21 mouse cellular contexts compared by ENCODE assay signal in genomic region chr3:8006273-8006672, GRCm38 (mm10).
DNase-seq lines count a peak whose midpoint lies in the region; ATAC-seq and TF ChIP-seq lines count a peak whose summit lies in the region.
"Had no signal": no experiment of that assay in that cellular context is flagged by ENCODE, and none has a peak within 500 bp of the region (broad histone marks: within the 10 kb centered on the region; RNA-seq: fewer than 3 reads in every experiment).

No protein-coding gene starts in this region.

- intact Hi-C loops in gastrocnemius, postnatal 14 days (cut with DNase I; ENCODE audit: low total_unique reads), result no loop called here

- TF ChIP-seq CTCF in intestine, postnatal 0 days (IDR thresholded peaks at IDR 0.05; ENCODE audit: low read depth), result no peak
- TF ChIP-seq CTCF in thymus, adult 2 months (IDR thresholded peaks at IDR 0.05; ENCODE audit: borderline replicate concordance, control insufficient read depth, extremely low read depth, insufficient read depth, low read length, poor library complexity), result no peak

- H3K36me3 ChIP-seq in intestine, postnatal 0 days (ENCODE audit: control insufficient read depth, insufficient read depth), result no peaks in the 10 kb centered on the region
- no peaks in the 10 kb centered on the region for H3K36me3 ChIP-seq in kidney, embryonic 15.5 days
- H3K36me3 ChIP-seq in thymus, adult 2 months (ENCODE audit: control insufficient read depth, insufficient read depth, low read length), result no peaks in the 10 kb centered on the region
- H3K36me3 ChIP-seq: embryonic facial prominence, embryonic 12.5 days; forebrain, embryonic 12.5 days; heart, embryonic 15.5 days; hindbrain, embryonic 13.5 days; midbrain, embryonic 10.5 days; neural tube, embryonic 12.5 days had no signal

- no peaks in the 10 kb centered on the region for H3K4me1 ChIP-seq in intestine, postnatal 0 days (replicated peaks; ENCODE audit: control insufficient read depth, insufficient read depth, low read length)
- no peaks in the 10 kb centered on the region for H3K4me1 ChIP-seq in kidney, embryonic 15.5 days
- no peaks in the 10 kb centered on the region for H3K4me1 ChIP-seq in thymus, adult 2 months (replicated peaks; ENCODE audit: control insufficient read depth, insufficient read depth, low read length)
- H3K4me1 ChIP-seq: embryonic facial prominence, embryonic 12.5 days; forebrain, embryonic 12.5 days; heart, embryonic 15.5 days; hindbrain, embryonic 13.5 days; midbrain, embryonic 10.5 days; neural tube, embryonic 12.5 days had no signal

- no peaks in the 10 kb centered on the region for H3K27me3 ChIP-seq in intestine, postnatal 0 days (replicated peaks; ENCODE audit: control insufficient read depth, insufficient read depth, low read length)
- no peaks in the 10 kb centered on the region for H3K27me3 ChIP-seq in kidney, embryonic 15.5 days
- no peaks in the 10 kb centered on the region for H3K27me3 ChIP-seq in thymus, adult 2 months (ENCODE audit: control insufficient read depth, insufficient read depth, low read length)
- H3K27me3 ChIP-seq: embryonic facial prominence, embryonic 12.5 days; forebrain, embryonic 12.5 days; heart, embryonic 15.5 days; hindbrain, embryonic 13.5 days; neural tube, embryonic 12.5 days had no signal

- H3K27ac ChIP-seq in intestine, postnatal 0 days (ENCODE audit: low read depth, low read length), result no peak overlapping the region
- peak overlapping the region; percentile 66 for H3K27ac ChIP-seq in kidney, embryonic 15.5 days
- H3K27ac ChIP-seq in thymus, adult 2 months (ENCODE audit: control insufficient read depth, insufficient read depth, low read length), result no peak overlapping the region
- H3K27ac ChIP-seq: embryonic facial prominence, embryonic 12.5 days; forebrain, embryonic 12.5 days; heart, embryonic 15.5 days; hindbrain, embryonic 13.5 days; midbrain, embryonic 10.5 days; neural tube, embryonic 12.5 days had no signal

- no peak overlapping the region for H3K9ac ChIP-seq in intestine, postnatal 0 days (ENCODE audit: low read depth, low read length)
- no peak overlapping the region for H3K9ac ChIP-seq in kidney, embryonic 15.5 days
- H3K9ac ChIP-seq: embryonic facial prominence, embryonic 12.5 days; forebrain, embryonic 12.5 days; heart, embryonic 15.5 days; hindbrain, embryonic 13.5 days; neural tube, embryonic 12.5 days had no signal

- peak overlapping the region; percentile 54 for H3K4me2 ChIP-seq in intestine, postnatal 0 days (replicated peaks; ENCODE audit: low read depth)
- no peak overlapping the region for H3K4me2 ChIP-seq in kidney, embryonic 15.5 days
- H3K4me2 ChIP-seq: embryonic facial prominence, embryonic 12.5 days; forebrain, embryonic 12.5 days; heart, embryonic 15.5 days; hindbrain, embryonic 13.5 days; neural tube, embryonic 12.5 days had no signal

- no peaks in the 10 kb centered on the region for H3K9me3 ChIP-seq in intestine, postnatal 0 days (ENCODE audit: control insufficient read depth)
- no peaks in the 10 kb centered on the region for H3K9me3 ChIP-seq in kidney, embryonic 15.5 days (replicated peaks)
- H3K9me3 ChIP-seq: embryonic facial prominence, embryonic 12.5 days; forebrain, embryonic 12.5 days; heart, embryonic 15.5 days; hindbrain, embryonic 13.5 days; midbrain, embryonic 10.5 days; neural tube, embryonic 12.5 days had no signal

- TF ChIP-seq POLR2A in thymus, adult 2 months (IDR thresholded peaks at IDR 0.05; ENCODE audit: control insufficient read depth, extremely low read depth, insufficient read depth, low read length, poor library complexity), result no peak

- peak; percentile 89 for DNase-seq in R1 (ENCODE audit: low read depth, low spot score)
- DNase-seq in large intestine, adult 2 months (ENCODE audit: low read depth, low spot score), result peak; percentile 50
- DNase-seq in lung, postnatal 36 days, result no peak
- no peak for DNase-seq in right cerebral cortex, postnatal 25 days
- no peak for DNase-seq in gastrocnemius, postnatal 14 days
- no peak for DNase-seq in thymus, adult 2 months
- DNase-seq: adrenal gland, adult 2 months; cerebellum, adult 18-20 months; cerebellum, postnatal 14 days; heart, postnatal 36 days; layer of hippocampus, postnatal 36 days; retina, postnatal 1 day had no signal

- WGBS in intestine, postnatal 0 days, result 41% methylated on average over 5 of the region's 5 CpGs
- WGBS in kidney, embryonic 15.5 days, result 76% methylated on average over 5 of the region's 5 CpGs
- 39% methylated on average over 5 of the region's 5 CpGs for WGBS in large intestine, adult 2 months
- 87% methylated on average over 5 of the region's 5 CpGs for WGBS in thymus, adult 2 months

- no peak overlapping the region for H3K4me3 ChIP-seq in intestine, postnatal 0 days (ENCODE audit: low read depth, low read length)
- no peak overlapping the region for H3K4me3 ChIP-seq in kidney, embryonic 15.5 days (replicated peaks)
- H3K4me3 ChIP-seq in thymus, adult 2 months (ENCODE audit: control insufficient read depth, insufficient read depth, low read length), result no peak overlapping the region
- H3K4me3 ChIP-seq: embryonic facial prominence, embryonic 12.5 days; forebrain, embryonic 12.5 days; heart, embryonic 15.5 days; hindbrain, embryonic 13.5 days; midbrain, embryonic 10.5 days; neural tube, embryonic 12.5 days had no signal

- ATAC-seq in intestine, postnatal 0 days, result peak; percentile 94
- ATAC-seq in kidney, embryonic 15.5 days (replicated peaks; ENCODE audit: low FRiP score), result peak; percentile 93
- ATAC-seq: lung, postnatal 0 days had no signal

Comparison
In these comparisons a context has a peak if more than half of its experiments do, and no peak if none do; other contexts are left out.
1. DNase-seq: peak in R1 (single experiment) and large intestine, adult 2 months (single experiment); none in lung, postnatal 36 days (single experiment), right cerebral cortex, postnatal 25 days (single experiment), gastrocnemius, postnatal 14 days (single experiment) and thymus, adult 2 months (single experiment).